Mouse (Mus musculus) adipose tissue, adult 10 weeks (tissue): Measurements from ENCODE around the gene Fut1. TPM values are rescaled to one million over a fixed set of nuclear protein-coding genes. Genes with fewer than 3 reads are reported as not detected.

Experiments used
- polyA plus RNA-seq: library from polyadenylated mRNA; stranded (reverse); fragments of 350-450 nt; fragmentation: Illumina TruSeq; extraction: RNeasy Lipid Tissue Mini Kit (QIAGEN cat#74804); gene quantifications from one replicate; pipeline ENCODE4 v1.2.3, GENCODE M21; 2014; ENCODE audit warnings: low read depth, low replicate concordance

Gene Fut1
- polyA plus RNA-seq: 14.4 TPM

DNA sequence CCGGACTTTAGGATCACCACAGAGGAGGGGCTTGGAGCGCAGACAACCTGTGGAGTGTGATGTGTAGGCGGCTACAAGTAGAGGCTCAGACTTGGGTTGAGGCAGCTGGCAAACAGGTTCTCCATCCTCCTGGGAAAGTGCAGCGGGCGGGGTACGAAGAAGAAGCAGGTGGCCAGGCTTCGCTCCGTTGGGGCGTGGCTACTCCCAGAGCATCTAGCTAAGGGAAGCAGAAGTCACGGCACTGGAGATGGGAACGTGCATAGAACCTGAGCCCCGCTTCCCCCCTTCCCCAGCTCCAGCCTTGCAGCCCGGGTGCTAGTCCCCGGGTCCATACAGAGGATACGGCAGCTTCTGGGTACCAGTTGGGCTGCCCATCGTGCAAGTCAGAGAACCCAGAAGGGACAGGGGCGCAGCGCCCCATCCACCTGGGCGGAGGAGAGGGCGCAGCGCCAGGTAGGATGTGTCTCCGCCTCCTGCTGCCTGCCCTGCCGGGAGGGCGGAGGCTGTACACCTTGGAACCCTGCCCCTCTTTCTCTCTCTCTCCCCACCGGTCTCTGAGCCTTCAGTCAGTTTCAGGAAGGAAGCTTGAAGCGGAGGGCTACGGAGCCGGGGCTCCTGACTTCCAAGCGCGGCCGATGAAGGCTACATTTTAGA lies at the start of gene Fut1:
Gene Fut1, plus strand, starts transcription at position 248 of the 654 bp plus-strand sequence.

GRCm38 (mm10) chr7:45570103-45570741 lies 46.9 kb upstream of the Fut1 start, which contains the start of gene Bcat2:
Gene Bcat2, plus strand, starts transcription at chr7:45570153.

DNA sequence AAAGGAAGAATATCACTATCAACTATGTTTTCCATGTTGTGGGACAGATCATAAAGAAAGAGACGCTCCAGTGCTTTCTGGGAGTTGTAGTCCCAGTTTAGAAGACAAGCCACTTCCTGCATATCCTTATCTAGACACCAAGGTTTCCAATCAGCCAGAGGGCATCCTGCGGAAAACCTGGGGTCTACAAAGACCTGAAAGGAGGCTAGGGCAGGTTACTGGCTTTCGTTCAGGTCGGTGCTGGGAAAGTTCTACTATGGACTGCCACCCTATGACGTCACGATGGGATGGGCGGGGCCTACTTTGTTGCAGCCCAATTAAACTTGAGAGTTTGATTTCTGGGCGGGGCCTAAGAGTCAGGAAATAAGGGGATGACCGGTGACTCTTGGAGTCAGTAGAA lies 4.4 kb downstream of the Fut1 start, which contains the start of gene Izumo1:
Gene Izumo1, plus strand, starts transcription at position 369 of the 400 bp plus-strand sequence.

GRCm38 (mm10) chr7:45627261-45627660 lies 10.2 kb downstream of the Fut1 start, which contains the start of gene Rasip1:
Gene Rasip1, plus strand, starts transcription at chr7:45627488.

DNA sequence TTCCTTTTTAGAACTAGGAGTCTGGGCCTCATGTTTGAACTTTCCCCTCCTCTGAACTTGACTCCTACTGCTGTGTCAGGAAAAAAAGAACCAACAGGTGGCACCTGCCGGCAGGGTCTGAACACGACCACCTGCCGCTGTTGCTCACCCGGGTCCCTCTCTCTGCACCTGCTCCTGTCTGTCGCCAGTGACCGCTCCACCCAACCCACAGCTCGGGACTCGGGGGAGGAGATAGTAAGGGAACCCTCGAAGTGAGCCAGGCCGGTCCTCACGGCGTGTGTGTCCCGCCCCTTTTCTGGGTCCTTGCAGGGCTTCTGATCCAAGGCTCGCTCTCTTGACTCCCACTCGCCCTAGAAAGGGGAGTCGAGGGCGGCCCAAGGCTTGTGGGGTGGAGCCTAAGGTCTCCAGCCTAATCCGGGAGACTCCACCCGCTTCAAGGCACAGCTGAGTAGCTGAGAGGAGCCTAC lies 22.5 kb downstream of the Fut1 start, which contains the start of gene Mamstr:
Gene Mamstr, plus strand, starts transcription at position 417 of the 467 bp plus-strand sequence.

GRCm38 (mm10) chr7:45666161-45666560 lies 49.1 kb downstream of the Fut1 start, which contains the start of gene Fut2:
Gene Fut2, minus strand, starts transcription at chr7:45666394.

Other genes starting within 250 kb of the Fut1 start
- 5.1 TPM for gene Lin7b, start 246.7 kb upstream of the Fut1 start, polyA plus RNA-seq
- 288 TPM for gene Snrnp70, start 221.5 kb upstream of the Fut1 start, polyA plus RNA-seq
- gene Kcna7, start 211.6 kb upstream of the Fut1 start, polyA plus RNA-seq: not detected
- 2.6 TPM for gene Ntf5, start 203.6 kb upstream of the Fut1 start, polyA plus RNA-seq
- gene Lhb, start 196.5 kb upstream of the Fut1 start, polyA plus RNA-seq: 1.4 TPM
- gene Gys1, start 182.4 kb upstream of the Fut1 start, polyA plus RNA-seq: 41.6 TPM
- 33.5 TPM for gene Ruvbl2, start 179.2 kb upstream of the Fut1 start, polyA plus RNA-seq
- gene Ftl1, start 157.4 kb upstream of the Fut1 start, polyA plus RNA-seq: 2,850 TPM
- gene Bax, start 150.4 kb upstream of the Fut1 start, polyA plus RNA-seq: 61.4 TPM
- gene Tulp2, start 135.4 kb upstream of the Fut1 start, polyA plus RNA-seq: 11.4 TPM
- 4.7 TPM for gene Gm45808, start 130.5 kb upstream of the Fut1 start, polyA plus RNA-seq
- gene Dhdh, start 128.5 kb upstream of the Fut1 start, polyA plus RNA-seq: 23.6 TPM
- gene Nucb1, start 106.9 kb upstream of the Fut1 start, polyA plus RNA-seq: 558 TPM
- gene Ppp1r15a, start 91.0 kb upstream of the Fut1 start, polyA plus RNA-seq: 23.3 TPM
- 12.8 TPM for gene Plekha4, start 91.0 kb upstream of the Fut1 start, polyA plus RNA-seq
- gene Hsd17b14, start 62.4 kb upstream of the Fut1 start, polyA plus RNA-seq: 1.0 TPM
- gene Bcat2, start 47.1 kb upstream of the Fut1 start, polyA plus RNA-seq: 110 TPM
- gene Fgf21, start 1.8 kb upstream of the Fut1 start, polyA plus RNA-seq: 0.58 TPM
- gene Izumo1, start 4.5 kb downstream of the Fut1 start, polyA plus RNA-seq: 1.6 TPM
- 11.0 TPM for gene Rasip1, start 10.2 kb downstream of the Fut1 start, polyA plus RNA-seq
- 4.0 TPM for gene Mamstr, start 22.7 kb downstream of the Fut1 start, polyA plus RNA-seq
- 2.3 TPM for gene Fut2, start 49.1 kb downstream of the Fut1 start, polyA plus RNA-seq
- gene Ntn5, start 66.7 kb downstream of the Fut1 start, polyA plus RNA-seq: 0.78 TPM
- gene Sec1, start 77.1 kb downstream of the Fut1 start, polyA plus RNA-seq: 1.8 TPM
- gene Car11, start 82.6 kb downstream of the Fut1 start, polyA plus RNA-seq: 5.3 TPM
- 19.7 TPM for gene Dbp, start 87.8 kb downstream of the Fut1 start, polyA plus RNA-seq
- gene Rpl18, start 98.2 kb downstream of the Fut1 start, polyA plus RNA-seq: 966 TPM
- 31.4 TPM for gene Sphk2, start 100.7 kb downstream of the Fut1 start, polyA plus RNA-seq
- gene Fam83e, start 103.9 kb downstream of the Fut1 start, polyA plus RNA-seq: 3.7 TPM
- 2.2 TPM for gene Spaca4, start 108.5 kb downstream of the Fut1 start, polyA plus RNA-seq
- gene Lmtk3, start 166.4 kb downstream of the Fut1 start, polyA plus RNA-seq: 0.96 TPM
- gene Sult2b1, start 167.4 kb downstream of the Fut1 start, polyA plus RNA-seq: 22.0 TPM
- 73.8 TPM for gene Cyth2, start 197.3 kb downstream of the Fut1 start, polyA plus RNA-seq
- gene Kcnj14, start 207.5 kb downstream of the Fut1 start, polyA plus RNA-seq: 0.74 TPM
- 11.0 TPM for gene Grwd1, start 213.7 kb downstream of the Fut1 start, polyA plus RNA-seq